Mouse (Mus musculus): ENCODE measurements around the gene Tnfrsf9. TPM values are rescaled to one million over a fixed set of nuclear protein-coding genes. Genes with fewer than 3 reads are reported as not detected.

Tnfrsf9 gene
- total and polyA plus RNA-seq, 3 experiments, result 0.14 TPM; not detected in 2

DNA sequence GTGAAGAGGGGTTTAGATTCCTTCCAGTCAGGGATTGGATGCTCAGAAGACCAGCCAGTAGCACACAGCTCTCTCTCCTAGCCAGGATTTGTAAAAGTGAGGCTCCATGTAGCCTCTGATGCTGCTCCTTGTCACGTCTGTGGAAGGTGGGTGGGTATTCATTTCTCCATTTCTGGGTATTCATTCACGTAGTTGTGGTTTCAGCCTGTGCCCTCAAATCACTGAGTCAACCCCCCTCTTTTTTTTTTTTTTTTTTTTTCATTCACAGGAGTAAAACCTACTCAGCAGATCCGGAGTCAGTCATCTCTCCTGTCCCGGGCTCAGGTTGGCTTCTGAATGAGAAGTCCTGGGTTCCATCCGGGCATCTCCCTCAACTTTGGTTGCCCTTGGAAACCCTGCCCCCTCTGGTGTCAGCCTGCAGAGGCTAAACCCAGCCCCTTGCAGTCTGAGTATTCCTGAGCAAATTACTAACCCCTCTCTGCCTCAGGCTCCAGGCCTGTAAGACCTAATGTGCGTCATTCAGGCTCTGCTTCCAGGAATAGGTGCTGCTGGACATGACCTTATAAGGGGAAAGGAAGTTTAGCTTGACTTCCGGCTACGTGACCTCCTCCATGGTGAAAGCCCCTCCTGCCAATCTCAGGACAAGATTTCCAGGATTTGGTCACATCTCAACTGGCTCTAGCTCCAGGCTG lies 3.1 kb downstream of the Tnfrsf9 start:
- Histone ChIP-seq H3K4me1 (ENCODE audit: control insufficient read depth in 1 of 2, insufficient read depth in 2 of 2, low read length in 2 of 2) (peaks cover 7 to 19% of the 10 kb centered on the region in 2 experiments), H3K27me3 (ENCODE audit: control insufficient read depth in 1 of 2, insufficient read depth in 2 of 2, low read length in 2 of 2) (0 out of 4 replicates have a peak, but pooled peaks cover 0 to 2% of the 10 kb centered on the region in 2 experiments), H3K36me3 (ENCODE audit: control insufficient read depth in 1 of 2, insufficient read depth in 2 of 2, low read length in 2 of 2) (peaks cover 0 to 10% of the 10 kb centered on the region in 2 experiments; a peak in 2 of 4 replicates), H3K27ac (ENCODE audit: control insufficient read depth, low read depth, low read length) (no peak overlapping the region), H3K79me2 (ENCODE audit: control insufficient read depth, insufficient read depth, low read length, poor library complexity) (no peaks in the 10 kb centered on the region; the same call in 1 of the 2 replicates), H3K9ac (ENCODE audit: control insufficient read depth, low read depth, low read length, poor library complexity, severe bottlenecking) (no peak overlapping the region), H3K9me3 (replicated peaks; ENCODE audit: insufficient read depth, low read length) (no peaks in the 10 kb centered on the region), H3K4me3 (ENCODE audit: control insufficient read depth in 1 of 2, insufficient read depth in 1 of 2, low read depth in 2 of 2, low read length in 2 of 2) (no peak overlapping the region)
- TF ChIP-seq TBP (IDR thresholded peaks at IDR 0.05; ENCODE audit: low read depth, low read length), result no peak
- DNase-seq (ENCODE audit: low read depth, low spot score), result no peak

DNA sequence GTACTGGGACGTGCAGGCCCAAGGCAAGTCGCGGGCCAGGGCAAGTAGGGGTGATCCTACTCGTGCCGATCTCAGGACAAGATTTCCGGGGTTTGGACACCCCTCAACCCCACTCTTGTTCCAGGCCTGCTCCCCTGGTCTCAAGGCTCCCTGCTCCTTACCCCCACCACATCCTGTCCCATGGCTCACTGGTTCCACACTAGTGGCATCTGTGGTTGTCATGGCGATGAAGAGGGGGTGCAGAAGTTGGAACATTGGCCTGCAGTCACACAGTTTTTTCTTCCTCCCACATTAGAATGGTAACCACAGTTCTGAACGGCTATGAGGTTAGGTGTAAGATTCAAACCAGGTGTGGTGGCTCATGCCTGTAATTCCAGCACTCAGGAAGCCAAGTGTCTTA lies 6.8 kb downstream of the Tnfrsf9 start:
- Histone ChIP-seq H3K9me3 (replicated peaks; ENCODE audit: insufficient read depth, low read length) (no peaks in the 10 kb centered on the region), H3K79me2 (ENCODE audit: control insufficient read depth, insufficient read depth, low read length, poor library complexity) (no peaks in the 10 kb centered on the region), H3K27ac (ENCODE audit: control insufficient read depth, low read depth, low read length) (no peak overlapping the region), H3K4me1 (ENCODE audit: control insufficient read depth in 1 of 2, insufficient read depth in 2 of 2, low read length in 2 of 2) (peaks cover 2 to 10% of the 10 kb centered on the region in 2 experiments), H3K4me3 (ENCODE audit: control insufficient read depth in 1 of 2, insufficient read depth in 1 of 2, low read depth in 2 of 2, low read length in 2 of 2) (no peak overlapping the region), H3K36me3 (ENCODE audit: control insufficient read depth in 1 of 2, insufficient read depth in 2 of 2, low read length in 2 of 2) (no peaks in the 10 kb centered on the region), H3K9ac (ENCODE audit: control insufficient read depth, low read depth, low read length, poor library complexity, severe bottlenecking) (no peak overlapping the region), H3K27me3 (ENCODE audit: control insufficient read depth in 1 of 2, insufficient read depth in 2 of 2, low read length in 2 of 2) (0 out of 4 replicates have a peak, but pooled peaks cover 0 to 2% of the 10 kb centered on the region in 2 experiments)
- TF ChIP-seq BHLHE40 (IDR thresholded peaks at IDR 0.05; ENCODE audit: borderline replicate concordance, low read depth, low read length) (no peak), GATA1 (IDR thresholded peaks at IDR 0.05; ENCODE audit: low read depth, low read length) (no peak), ELF1 (IDR thresholded peaks at IDR 0.05; ENCODE audit: low read depth, low read length) (no peak), CHD2 (IDR thresholded peaks at IDR 0.05; ENCODE audit: low read length) (no peak), NRF1 (IDR thresholded peaks at IDR 0.05; ENCODE audit: insufficient read depth, low read depth, low read length, poor library complexity, severe bottlenecking) (no peak), ZKSCAN1 (IDR thresholded peaks at IDR 0.05; ENCODE audit: low read depth, low read length) (no peak), TAL1 (IDR thresholded peaks at IDR 0.05; ENCODE audit: low read length) (no peak), POLR2AphosphoS2 (IDR thresholded peaks at IDR 0.05; ENCODE audit: low read length) (no peak), MAZ (IDR thresholded peaks at IDR 0.05; ENCODE audit: low read depth, low read length) (no peak), UBTF (IDR thresholded peaks at IDR 0.05; ENCODE audit: borderline replicate concordance, insufficient read depth, low read depth, low read length) (no peak)
- DNase-seq (ENCODE audit: low read depth, low spot score), result no peak

DNA sequence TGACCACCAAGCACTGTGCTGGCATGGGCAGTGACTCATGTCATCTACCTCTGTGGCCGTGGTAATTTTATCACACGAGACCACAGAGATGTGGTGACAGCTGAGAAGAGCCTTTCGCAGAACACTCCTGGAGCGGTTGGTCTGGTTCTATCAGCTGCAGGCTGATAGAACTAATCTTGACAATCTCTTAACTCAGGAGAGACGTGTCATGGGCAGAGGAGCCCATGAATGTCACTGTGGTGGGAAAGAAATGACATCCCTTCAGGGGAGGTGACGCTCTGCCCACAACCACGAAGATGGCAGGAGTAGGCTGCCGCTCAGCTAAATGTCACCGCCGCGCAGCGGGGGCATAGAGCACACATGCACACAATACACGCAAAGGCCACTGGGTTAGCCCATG lies 9.9 kb downstream of the Tnfrsf9 start:
- peaks cover 2 to 10% of the 10 kb centered on the region in 2 experiments for H3K4me1 ChIP-seq (ENCODE audit: control insufficient read depth in 1 of 2, insufficient read depth in 2 of 2, low read length in 2 of 2)

More for the DNA sequence above, 9.9 kb downstream of the Tnfrsf9 start:
- DNase-seq (ENCODE audit: low read depth, low spot score), result peak; percentile 32
- Histone ChIP-seq H3K27me3 (ENCODE audit: control insufficient read depth in 1 of 2, insufficient read depth in 2 of 2, low read length in 2 of 2) (peaks cover 0 to 6% of the 10 kb centered on the region in 2 experiments; a peak in 3 of 4 replicates), H3K36me3 (ENCODE audit: control insufficient read depth in 1 of 2, insufficient read depth in 2 of 2, low read length in 2 of 2) (no peaks in the 10 kb centered on the region), H3K9ac (ENCODE audit: control insufficient read depth, low read depth, low read length, poor library complexity, severe bottlenecking) (peak overlapping the region; percentile 47), H3K4me3 (ENCODE audit: control insufficient read depth in 1 of 2, insufficient read depth in 1 of 2, low read depth in 2 of 2, low read length in 2 of 2) (peak overlapping the region; percentile 62 to 72), H3K79me2 (ENCODE audit: control insufficient read depth, insufficient read depth, low read length, poor library complexity) (no peaks in the 10 kb centered on the region), H3K27ac (ENCODE audit: control insufficient read depth, low read depth, low read length) (no peak overlapping the region), H3K9me3 (replicated peaks; ENCODE audit: insufficient read depth, low read length) (no peaks in the 10 kb centered on the region)
- peak in 1 of 2 experiments; percentile 48; a peak in 2 of 4 replicates for TF ChIP-seq EP300 (IDR thresholded peaks at IDR 0.05; ENCODE audit: low read depth in 1 of 2, low read length in 2 of 2)
- TF ChIP-seq MAZ (IDR thresholded peaks at IDR 0.05; ENCODE audit: low read depth, low read length), result 0 out of 2 replicates have a peak, but pooled peaks have one; percentile 39
- no peak for TF ChIP-seq MYB (IDR thresholded peaks at IDR 0.05; ENCODE audit: low read depth, low read length)
- peak; percentile 29; the same call in 1 of the 2 replicates for TF ChIP-seq TAL1 (IDR thresholded peaks at IDR 0.05; ENCODE audit: low read length)
- no peak for TF ChIP-seq KAT2A (conservative IDR thresholded peaks at IDR 0.05; ENCODE audit: low read depth, low read length)
- peak; percentile 45; the same call in 1 of the 2 replicates for TF ChIP-seq MXI1 (IDR thresholded peaks at IDR 0.05; ENCODE audit: low read depth, low read length)
- TF ChIP-seq GATA1 (IDR thresholded peaks at IDR 0.05; ENCODE audit: low read depth, low read length), result peak; percentile 52; the same call in 1 of the 2 replicates
- TF ChIP-seq TCF12 (IDR thresholded peaks at IDR 0.05; ENCODE audit: low read depth, low read length), result peak; percentile 40; the same call in 1 of the 2 replicates
- peak; percentile 69 for TF ChIP-seq ETS1 (IDR thresholded peaks at IDR 0.05; ENCODE audit: low read depth, low read length)
- no peak for TF ChIP-seq TBP (IDR thresholded peaks at IDR 0.05; ENCODE audit: low read depth, low read length)
